Mouse (Mus musculus) C3H10T1/2 (cell line): ENCODE measurements around the gene Efcab9. TPM values are rescaled to one million over a fixed set of nuclear protein-coding genes. Genes with fewer than 3 reads are reported as not detected.

Source experiments
- polyA plus RNA-seq, 2 experiments: library from polyadenylated mRNA; unstranded; fragments of >200 nt; fragmentation: generic; extraction: Trizol; gene quantifications; one replicate each; pipeline ENCODE4 v1.2.1; 2012; ENCODE audit warnings: missing spikeins in 2 of 2

Efcab9 gene
- under 1 TPM; 0.05 to 0.12 TPM for polyA plus RNA-seq

DNA sequence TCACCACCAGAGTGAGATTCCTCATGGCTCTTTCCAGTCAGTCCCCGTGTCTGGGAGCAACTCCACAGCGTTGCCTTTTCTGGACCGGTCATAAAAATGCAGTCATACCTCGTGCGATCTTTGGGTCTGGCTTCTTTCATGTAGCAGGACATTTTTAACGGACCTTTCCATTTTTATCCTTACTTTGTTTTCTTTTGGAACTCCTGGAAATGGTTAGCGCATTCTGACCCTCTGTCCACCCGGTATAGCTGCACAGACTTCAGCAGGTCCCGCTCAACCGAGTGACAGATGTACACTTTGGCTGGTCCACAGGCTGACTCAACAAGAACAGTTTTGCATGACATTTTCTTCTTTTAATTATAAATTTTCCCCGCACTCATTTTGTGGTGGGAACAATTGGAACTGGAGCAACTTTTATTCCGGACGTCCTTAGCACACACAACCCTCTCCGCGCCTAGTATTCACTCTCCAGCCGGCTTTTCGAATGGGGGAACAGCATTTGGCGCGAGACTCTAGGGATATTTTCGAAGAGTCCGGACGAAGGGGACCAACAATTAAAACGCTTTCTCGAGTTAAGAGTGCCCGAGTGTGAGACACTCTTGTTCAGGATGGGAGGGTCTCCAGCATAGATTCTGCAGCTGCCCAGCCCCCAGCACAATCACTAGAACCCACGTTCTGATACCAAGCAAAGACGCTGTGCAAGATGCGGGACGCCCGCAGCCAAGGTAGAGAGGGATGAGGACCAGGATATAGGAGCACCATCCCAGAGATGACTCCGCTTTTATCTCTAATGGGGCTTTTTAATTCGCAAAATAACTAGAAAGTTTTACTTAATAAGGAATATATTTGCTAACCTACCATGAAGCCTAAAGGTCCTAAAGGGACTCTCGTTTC is at the start of gene Efcab9:
Efcab9 (minus strand) TSS at position 211 of the 894 bp plus-strand sequence.

DNA sequence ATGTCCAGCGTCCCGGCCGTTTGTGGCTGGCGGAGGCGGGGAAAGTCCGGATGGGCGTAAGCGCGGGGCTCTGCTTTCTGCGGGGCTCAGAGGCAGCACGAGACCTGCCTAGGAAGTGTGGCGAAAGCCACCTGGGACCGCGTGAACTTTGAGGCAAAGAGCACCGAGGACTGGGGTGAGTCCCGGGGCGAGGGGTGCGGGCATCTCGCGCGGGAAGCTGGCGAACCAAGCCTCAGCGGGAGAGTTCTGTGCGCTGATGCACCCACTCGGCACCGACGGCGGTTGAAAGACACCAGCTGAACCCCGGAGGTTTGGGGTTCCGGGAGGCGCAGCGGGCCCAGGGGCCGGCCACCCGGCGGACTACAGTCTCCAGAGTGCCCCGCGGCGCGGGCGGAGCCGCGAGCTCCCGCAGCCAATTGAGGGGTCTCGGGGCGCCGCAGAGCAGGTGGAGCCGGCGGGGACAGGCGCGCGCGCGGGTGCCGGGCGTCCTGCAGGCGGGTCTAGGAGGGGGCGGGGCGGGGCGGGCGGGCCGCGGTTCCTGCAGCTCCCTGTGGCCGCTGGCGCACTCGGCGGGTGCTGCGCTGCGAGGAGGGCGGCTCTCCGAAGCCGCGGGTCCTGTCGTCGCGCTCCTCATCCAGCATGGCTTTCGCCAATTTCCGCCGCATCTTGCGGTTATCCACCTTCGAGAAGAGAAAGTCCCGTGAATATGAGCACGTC is 1.0 kb upstream of the Efcab9 start, which contains the start of gene Stk10:
Stk10 (plus strand) TSS at position 541 of the 717 bp plus-strand sequence.

Other genes starting within 250 kb of the Efcab9 start
- gene Hba-a1, start 248.6 kb downstream of the Efcab9 start, polyA plus RNA-seq: 1 to 10 TPM in 1 of 2 experiments, under 1 TPM in 1; 0.85 to 5.6 TPM
- gene Hbq1b, start 245.1 kb downstream of the Efcab9 start, polyA plus RNA-seq: not detected
- gene Hba-a2, start 235.6 kb downstream of the Efcab9 start, polyA plus RNA-seq: under 1 TPM in 1 of 2 experiments, not detected in 1; 0.39 TPM
- not detected for gene Hbq1a, start 232.0 kb downstream of the Efcab9 start, polyA plus RNA-seq
- gene Sh3pxd2b, start 184.3 kb downstream of the Efcab9 start, polyA plus RNA-seq: 10 to 100 TPM in 1 of 2 experiments, 1 to 10 TPM in 1; 9.7 to 47.5 TPM
- 10 to 100 TPM in 1 of 2 experiments, 1 to 10 TPM in 1; 2.9 to 26.7 TPM for gene Ubtd2, start 76.7 kb downstream of the Efcab9 start, polyA plus RNA-seq
- gene Stk10, start 1.2 kb upstream of the Efcab9 start, polyA plus RNA-seq: 1 to 10 TPM; 1.9 to 7.0 TPM
- gene Fbxw11, start 110.6 kb upstream of the Efcab9 start, polyA plus RNA-seq: 10 to 100 TPM in 1 of 2 experiments, 1 to 10 TPM in 1; 6.6 to 39.2 TPM